Mouse (Mus musculus) small intestine, adult 2 months (tissue): ENCODE results near the gene Ifit1bl2.

Source experiments
- CTCF ChIP-seq: fragments of 200-500 bp; IDR thresholded peaks from 2 replicates; pipeline ENCODE4 v1.5.1; 2012; ENCODE audit warnings: low read depth, mild to moderate bottlenecking, control low read depth, inconsistent platforms, low read length, moderate library complexity, mixed read lengths; ENCODE audit not compliant: insufficient replicate concordance, insufficient read length; ENCODE audit errors: extremely low read depth
- POLR2A ChIP-seq: fragments of 200-500 bp; IDR thresholded peaks from 2 replicates; pipeline ENCODE4 v1.6.1; 2012; ENCODE audit warnings: low read depth, mild to moderate bottlenecking, control low read depth, inconsistent platforms, low read length, moderate library complexity

GRCm38 (mm10) chr19:34568988-34569895 is 71.3 kb downstream of the Ifit1bl2 start:
- TF ChIP-seq CTCF (no peak), POLR2A (no peak)
